Mouse (Mus musculus): Measurements from ENCODE around the gene Sema5a.

- TF ChIP-seq CTCF (IDR thresholded peaks at IDR 0.05; ENCODE audit: control insufficient read depth, insufficient read depth, low read length) (no peak), POLR2A (IDR thresholded peaks at IDR 0.05; ENCODE audit: borderline replicate concordance, control insufficient read depth, low read depth, low read length) (no peak)
These were observed 249.6 kb downstream of the Sema5a start for GRCm38 (mm10) chr15:32494219-32494618.
